Mouse (Mus musculus): ENCODE measurements around the gene Rab11b. TPM values are rescaled to one million over a fixed set of nuclear protein-coding genes. Genes with fewer than 3 reads are reported as not detected.

Rab11b gene
- polyA plus RNA-seq, 1 experiment from 2014 or later, result 115 TPM

DNA sequence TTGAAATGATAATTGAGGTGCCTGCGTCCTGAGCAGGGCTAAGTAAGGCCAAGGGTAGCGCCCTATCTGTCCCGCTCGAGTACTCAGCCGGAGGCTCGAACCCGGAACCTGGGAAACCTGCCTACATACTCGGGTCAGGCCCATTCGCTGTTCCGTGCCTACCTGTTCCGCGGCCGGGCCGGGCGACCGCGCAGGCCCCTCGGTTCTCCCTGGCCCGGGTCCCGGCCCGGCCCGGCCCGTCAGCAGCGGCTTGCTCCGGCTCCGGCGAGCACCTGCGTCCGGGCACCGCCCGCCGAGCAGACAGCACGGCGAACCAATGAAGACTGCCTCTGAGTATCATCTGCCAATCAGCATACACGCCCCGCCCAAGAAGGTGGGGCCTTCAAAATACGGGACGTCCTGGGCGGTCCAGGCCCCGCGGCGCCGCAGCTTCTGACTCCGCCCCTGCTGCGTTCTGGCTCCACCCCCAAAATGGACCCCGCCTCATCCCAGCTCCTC lies 41.9 kb downstream of the Rab11b start, which contains the start of gene March2:
March2 (minus strand) TSS at position 287 of the 498 bp plus-strand sequence.
- Histone ChIP-seq H3K27me3 (ENCODE audit: control insufficient read depth, insufficient read depth, low read depth, low read length) (no peaks in the 10 kb centered on the region), H3K9ac (ENCODE audit: low read depth, low read length) (peak within 1 kb of the TSS; percentile 96), H3K9me3 (replicated peaks; ENCODE audit: control insufficient read depth, low read length) (no peaks in the 10 kb centered on the region), H3K4me3 (ENCODE audit: low read depth, low read length) (peak within 1 kb of the TSS; percentile 93), H3K27ac (ENCODE audit: low read length) (peak within 1 kb of the TSS; percentile 93), H3K4me1 (ENCODE audit: control insufficient read depth, low read depth, low read length) (peaks cover 36% of the 10 kb centered on the region), H3K4me2 (ENCODE audit: low read depth, low read length) (peak within 1 kb of the TSS; percentile 68), H3K36me3 (ENCODE audit: control insufficient read depth, insufficient read depth) (0 out of 2 replicates have a peak, but pooled peaks cover 7% of the 10 kb centered on the region)
- peak; percentile 98 for ATAC-seq (ENCODE audit: low read depth)
- 0% methylated on average over 46 of the region's 46 CpGs for WGBS (ENCODE audit: insufficient replicate concordance)

GRCm38 (mm10) chr17:33717982-33718381 lies 42.3 kb downstream of the Rab11b start:
- WGBS (ENCODE audit: insufficient replicate concordance), result 3% methylated on average over 8 of the region's 8 CpGs
- H3K27ac ChIP-seq (ENCODE audit: low read length), result peak overlapping the region; percentile 93
- H3K27me3 ChIP-seq (ENCODE audit: control insufficient read depth, insufficient read depth, low read depth, low read length), result no peaks in the 10 kb centered on the region
- H3K4me1 ChIP-seq (ENCODE audit: control insufficient read depth, low read depth, low read length), result peaks cover 36% of the 10 kb centered on the region
- peak overlapping the region; percentile 68 for H3K4me2 ChIP-seq (ENCODE audit: low read depth, low read length)
- H3K4me3 ChIP-seq (ENCODE audit: low read depth, low read length), result peak overlapping the region; percentile 93
- no peak for ATAC-seq (ENCODE audit: low read depth)
- 0 out of 2 replicates have a peak, but pooled peaks cover 7% of the 10 kb centered on the region for H3K36me3 ChIP-seq (ENCODE audit: control insufficient read depth, insufficient read depth)
- H3K9ac ChIP-seq (ENCODE audit: low read depth, low read length), result peak overlapping the region; percentile 96
- no peaks in the 10 kb centered on the region for H3K9me3 ChIP-seq (replicated peaks; ENCODE audit: control insufficient read depth, low read length)

- H3K4me1 ChIP-seq (ENCODE audit: control insufficient read depth, low read depth, low read length), result peaks cover 37% of the 10 kb centered on the region
- peak overlapping the region; percentile 93 for H3K4me3 ChIP-seq (ENCODE audit: low read depth, low read length)
- H3K9me3 ChIP-seq (replicated peaks; ENCODE audit: control insufficient read depth, low read length), result no peaks in the 10 kb centered on the region
- peaks cover 7% of the 10 kb centered on the region; the same call in 1 of the 2 replicates for H3K36me3 ChIP-seq (ENCODE audit: control insufficient read depth, insufficient read depth)
- no peak for ATAC-seq (ENCODE audit: low read depth)
- H3K27ac ChIP-seq (ENCODE audit: low read length), result peak overlapping the region; percentile 93
- peak overlapping the region; percentile 68 for H3K4me2 ChIP-seq (ENCODE audit: low read depth, low read length)
- H3K27me3 ChIP-seq (ENCODE audit: control insufficient read depth, insufficient read depth, low read depth, low read length), result no peaks in the 10 kb centered on the region
- H3K9ac ChIP-seq (ENCODE audit: low read depth, low read length), result peak overlapping the region; percentile 96
- 68% methylated on average over 1 of the region's 1 CpGs for WGBS (ENCODE audit: insufficient replicate concordance)
Measured at GRCm38 (mm10) chr17:33717246-33717645, 43.1 kb downstream of the Rab11b start.

DNA sequence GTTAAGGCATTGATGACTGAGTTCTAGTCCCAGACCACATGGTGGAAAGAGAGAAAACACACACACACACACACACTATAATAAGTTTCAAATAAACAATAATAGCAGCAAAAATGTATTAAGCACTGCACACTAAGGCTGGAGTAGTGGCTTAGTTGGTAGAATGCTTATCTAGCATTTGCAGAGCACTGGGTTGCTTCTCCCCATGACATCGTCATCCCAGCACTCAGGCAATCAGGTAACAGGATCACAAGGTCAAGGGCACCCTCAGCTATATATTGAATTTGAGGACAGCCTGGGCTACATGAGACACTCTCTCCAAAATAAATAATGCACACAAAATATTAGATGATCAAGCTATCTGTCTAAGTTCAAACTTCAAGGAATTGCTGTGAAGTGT lies 45.6 kb downstream of the Rab11b start:
- peak overlapping the region; percentile 68 for H3K4me2 ChIP-seq (ENCODE audit: low read depth, low read length)
- H3K9ac ChIP-seq (ENCODE audit: low read depth, low read length), result peak overlapping the region; percentile 60
- H3K27me3 ChIP-seq (ENCODE audit: control insufficient read depth, insufficient read depth, low read depth, low read length), result no peaks in the 10 kb centered on the region
- 19% methylated on average over 1 of the region's 1 CpGs for WGBS (ENCODE audit: insufficient replicate concordance)
- peaks cover 28% of the 10 kb centered on the region for H3K36me3 ChIP-seq (ENCODE audit: control insufficient read depth, insufficient read depth)
- H3K27ac ChIP-seq (ENCODE audit: low read length), result peak overlapping the region; percentile 93
- H3K9me3 ChIP-seq (replicated peaks; ENCODE audit: control insufficient read depth, low read length), result peaks cover 6% of the 10 kb centered on the region; the same call in 1 of the 2 replicates
- H3K4me3 ChIP-seq (ENCODE audit: low read depth, low read length), result peak overlapping the region; percentile 66
- peaks cover 58% of the 10 kb centered on the region for H3K4me1 ChIP-seq (ENCODE audit: control insufficient read depth, low read depth, low read length)
- peak; percentile 58 for ATAC-seq (ENCODE audit: low read depth)

GRCm38 (mm10) chr17:33713271-33713670 lies 47.1 kb downstream of the Rab11b start:
- peaks cover 52% of the 10 kb centered on the region for H3K4me1 ChIP-seq (ENCODE audit: control insufficient read depth, low read depth, low read length)
- H3K4me2 ChIP-seq (ENCODE audit: low read depth, low read length), result peak overlapping the region; percentile 68
- H3K27me3 ChIP-seq (ENCODE audit: control insufficient read depth, insufficient read depth, low read depth, low read length), result no peaks in the 10 kb centered on the region
- H3K9ac ChIP-seq (ENCODE audit: low read depth, low read length), result peak overlapping the region; percentile 68
- peak overlapping the region; percentile 66 for H3K4me3 ChIP-seq (ENCODE audit: low read depth, low read length)
- peaks cover 41% of the 10 kb centered on the region for H3K36me3 ChIP-seq (ENCODE audit: control insufficient read depth, insufficient read depth)
- H3K9me3 ChIP-seq (replicated peaks; ENCODE audit: control insufficient read depth, low read length), result peaks cover 6% of the 10 kb centered on the region; the same call in 1 of the 2 replicates
- peak; percentile 91 for ATAC-seq (ENCODE audit: low read depth)
- WGBS (ENCODE audit: insufficient replicate concordance), result 20% methylated on average over 5 of the region's 5 CpGs
- peak overlapping the region; percentile 93 for H3K27ac ChIP-seq (ENCODE audit: low read length)

- Histone ChIP-seq H3K4me3 (ENCODE audit: low read depth, low read length) (no peak overlapping the region), H3K4me2 (ENCODE audit: low read depth, low read length) (no peak overlapping the region), H3K9me3 (replicated peaks; ENCODE audit: control insufficient read depth, low read length) (peaks cover 6% of the 10 kb centered on the region; the same call in 1 of the 2 replicates), H3K9ac (ENCODE audit: low read depth, low read length) (no peak overlapping the region), H3K27ac (ENCODE audit: low read length) (no peak overlapping the region; the same call in 1 of the 2 replicates), H3K4me1 (ENCODE audit: control insufficient read depth, low read depth, low read length) (peaks cover 34% of the 10 kb centered on the region), H3K36me3 (ENCODE audit: control insufficient read depth, insufficient read depth) (peaks cover 65% of the 10 kb centered on the region), H3K27me3 (ENCODE audit: control insufficient read depth, insufficient read depth, low read depth, low read length) (no peaks in the 10 kb centered on the region)
- 78% methylated on average over 3 of the region's 3 CpGs for WGBS (ENCODE audit: insufficient replicate concordance)
- ATAC-seq (ENCODE audit: low read depth), result no peak
Measured at GRCm38 (mm10) chr17:33709834-33710233, 50.5 kb downstream of the Rab11b start.

- Histone ChIP-seq H3K9me3 (replicated peaks; ENCODE audit: control insufficient read depth, low read length) (no peaks in the 10 kb centered on the region), H3K4me3 (ENCODE audit: low read depth, low read length) (no peak overlapping the region), H3K36me3 (ENCODE audit: control insufficient read depth, insufficient read depth) (peaks cover 78% of the 10 kb centered on the region), H3K27me3 (ENCODE audit: control insufficient read depth, insufficient read depth, low read depth, low read length) (no peaks in the 10 kb centered on the region), H3K4me1 (ENCODE audit: control insufficient read depth, low read depth, low read length) (no peaks in the 10 kb centered on the region; the same call in 1 of the 2 replicates), H3K9ac (ENCODE audit: low read depth, low read length) (no peak overlapping the region), H3K4me2 (ENCODE audit: low read depth, low read length) (no peak overlapping the region), H3K27ac (ENCODE audit: low read length) (no peak overlapping the region)
- no peak for ATAC-seq (ENCODE audit: low read depth)
- WGBS (ENCODE audit: insufficient replicate concordance), result 90% methylated on average over 9 of the region's 9 CpGs
Measured at GRCm38 (mm10) chr17:33703091-33703490, 57.2 kb downstream of the Rab11b start.

- no peaks in the 10 kb centered on the region for H3K9me3 ChIP-seq (replicated peaks; ENCODE audit: control insufficient read depth, low read length)
- no peak overlapping the region for H3K4me2 ChIP-seq (ENCODE audit: low read depth, low read length)
- WGBS (ENCODE audit: insufficient replicate concordance), result 73% methylated on average over 1 of the region's 1 CpGs
- H3K4me1 ChIP-seq (ENCODE audit: control insufficient read depth, low read depth, low read length), result no peaks in the 10 kb centered on the region; the same call in 1 of the 2 replicates
- no peak for ATAC-seq (ENCODE audit: low read depth)
- peaks cover 81% of the 10 kb centered on the region for H3K36me3 ChIP-seq (ENCODE audit: control insufficient read depth, insufficient read depth)
- no peak overlapping the region for H3K4me3 ChIP-seq (ENCODE audit: low read depth, low read length)
- no peak overlapping the region for H3K9ac ChIP-seq (ENCODE audit: low read depth, low read length)
- H3K27ac ChIP-seq (ENCODE audit: low read length), result no peak overlapping the region
- H3K27me3 ChIP-seq (ENCODE audit: control insufficient read depth, insufficient read depth, low read depth, low read length), result no peaks in the 10 kb centered on the region
Measured at GRCm38 (mm10) chr17:33702178-33702577, 58.2 kb downstream of the Rab11b start.

- Histone ChIP-seq H3K4me3 (ENCODE audit: low read depth, low read length) (no peak overlapping the region), H3K9ac (ENCODE audit: low read depth, low read length) (no peak overlapping the region), H3K36me3 (ENCODE audit: control insufficient read depth, insufficient read depth) (peaks cover 90% of the 10 kb centered on the region), H3K4me2 (ENCODE audit: low read depth, low read length) (no peak overlapping the region), H3K27ac (ENCODE audit: low read length) (no peak overlapping the region), H3K9me3 (replicated peaks; ENCODE audit: control insufficient read depth, low read length) (no peaks in the 10 kb centered on the region), H3K27me3 (ENCODE audit: control insufficient read depth, insufficient read depth, low read depth, low read length) (no peaks in the 10 kb centered on the region), H3K4me1 (ENCODE audit: control insufficient read depth, low read depth, low read length) (no peaks in the 10 kb centered on the region)
- no peak for ATAC-seq (ENCODE audit: low read depth)
- WGBS (ENCODE audit: insufficient replicate concordance), result 92% methylated on average over 1 of the region's 1 CpGs
Measured at GRCm38 (mm10) chr17:33695471-33695870, 64.9 kb downstream of the Rab11b start.
